Mouse (Mus musculus) frontal cortex, adult (tissue): Measurements from ENCODE around the gene Gm17490.

ENCODE experiments used
- ATAC-seq: cut with Nextera tagmentation; 2 replicates; pipeline ENCODE4 v1.9.2; 2017; ENCODE audit warnings: mild to moderate bottlenecking, moderate library complexity, mixed read lengths; ENCODE audit not compliant: low TSS enrichment

The Gm17490 gene

GRCm38 (mm10) chr2:11625890-11626289, at the start of gene Gm17490:
Gm17490 (minus strand) TSS chr2:11626264.
- no peak for ATAC-seq

- ATAC-seq: no peak
Observed at GRCm38 (mm10) chr2:11672144-11672543, 46.1 kb upstream of the Gm17490 start.

GRCm38 (mm10) chr2:11665326-11665725, 39.3 kb upstream of the Gm17490 start:
- ATAC-seq: no peak

GRCm38 (mm10) chr2:11664806-11665205, 38.7 kb upstream of the Gm17490 start:
- ATAC-seq: no peak

- peak; percentile 68 for ATAC-seq
Observed at GRCm38 (mm10) chr2:11664367-11664766, 38.3 kb upstream of the Gm17490 start.

- peak; percentile 99 for ATAC-seq
Observed at GRCm38 (mm10) chr2:11663961-11664360, 37.9 kb upstream of the Gm17490 start.

GRCm38 (mm10) chr2:11662907-11663230, 36.8 kb upstream of the Gm17490 start:
- no peak for ATAC-seq

- ATAC-seq: no peak
Observed at GRCm38 (mm10) chr2:11662143-11662906, 36.3 kb upstream of the Gm17490 start.

- peak; percentile 32 for ATAC-seq
Observed at GRCm38 (mm10) chr2:11659263-11659662, 33.2 kb upstream of the Gm17490 start.

GRCm38 (mm10) chr2:11657581-11657980, 31.5 kb upstream of the Gm17490 start:
- ATAC-seq: no peak

GRCm38 (mm10) chr2:11654990-11655931, 29.2 kb upstream of the Gm17490 start:
- peak; percentile 88 for ATAC-seq

- ATAC-seq: no peak
Observed at GRCm38 (mm10) chr2:11653780-11654179, 27.7 kb upstream of the Gm17490 start.

- ATAC-seq: no peak
Observed at GRCm38 (mm10) chr2:11653330-11653729, 27.3 kb upstream of the Gm17490 start.

GRCm38 (mm10) chr2:11652780-11653179, 26.7 kb upstream of the Gm17490 start:
- ATAC-seq: no peak

- ATAC-seq: no peak
Observed at GRCm38 (mm10) chr2:11652196-11652595, 26.1 kb upstream of the Gm17490 start.

GRCm38 (mm10) chr2:11651476-11651875, 25.4 kb upstream of the Gm17490 start:
- ATAC-seq: no peak

- ATAC-seq: no peak
Observed at GRCm38 (mm10) chr2:11645297-11645696, 19.2 kb upstream of the Gm17490 start.

- no peak for ATAC-seq
Observed at GRCm38 (mm10) chr2:11644057-11644456, 18.0 kb upstream of the Gm17490 start.

- ATAC-seq: no peak
Observed at GRCm38 (mm10) chr2:11642451-11642941, 16.4 kb upstream of the Gm17490 start, which contains the start of gene Il2ra. Il2ra (plus strand) TSS chr2:11642807.

- no peak for ATAC-seq
Observed at GRCm38 (mm10) chr2:11637115-11637514, 11.1 kb upstream of the Gm17490 start.

- no peak for ATAC-seq
Observed at GRCm38 (mm10) chr2:11636138-11636480, 10.0 kb upstream of the Gm17490 start.

- no peak for ATAC-seq
Observed at GRCm38 (mm10) chr2:11635471-11636137, 9.5 kb upstream of the Gm17490 start.
